Mouse (Mus musculus) heart, adult 11 months (tissue): Measurements from ENCODE around the gene Evc2.

Experiments
- DNase-seq: peaks from one replicate; pipeline ENCODE4 v3.0.0; 2022

Evc2 gene

DNA sequence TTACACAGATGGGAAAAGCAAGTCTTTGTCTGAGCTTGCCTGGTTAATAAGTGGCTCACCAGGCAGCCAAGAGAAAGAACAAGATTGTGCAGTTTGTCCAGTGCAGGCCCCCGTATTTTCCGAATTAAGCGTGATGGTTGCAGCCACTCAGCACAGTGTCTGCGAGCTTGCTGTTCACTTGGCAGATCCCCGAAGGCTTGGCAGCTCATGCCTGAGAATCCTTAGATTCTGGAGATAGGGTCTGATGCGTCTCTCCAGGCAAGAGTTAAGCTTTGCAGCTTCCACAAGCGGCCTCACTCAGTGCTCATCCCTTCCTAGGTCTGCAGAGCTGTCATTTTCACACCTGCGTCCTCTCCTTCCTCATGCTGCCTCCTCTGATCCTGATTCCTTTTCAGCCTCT lies 30.5 kb downstream of the Evc2 start:
- no peak for DNase-seq

DNA sequence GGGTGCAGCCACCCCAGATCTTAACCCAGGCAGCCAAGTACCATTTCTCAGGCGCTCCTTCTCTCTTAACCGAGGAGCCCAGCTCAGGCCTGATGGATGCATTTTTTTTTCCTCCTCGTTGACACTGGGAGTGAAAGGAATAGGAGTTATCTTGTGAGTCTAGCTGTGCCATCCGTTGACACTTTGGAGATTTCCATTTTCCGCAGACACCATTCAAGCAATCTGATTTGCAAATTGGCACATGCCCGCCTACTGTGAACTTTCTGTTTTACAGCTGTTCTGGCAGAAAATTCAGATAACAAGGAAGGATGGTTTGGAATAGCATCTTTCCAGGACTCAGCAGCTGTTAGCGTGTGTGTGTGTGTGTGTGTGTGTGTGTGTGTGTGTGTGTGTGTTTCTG lies 39.1 kb downstream of the Evc2 start:
- DNase-seq, result no peak

DNA sequence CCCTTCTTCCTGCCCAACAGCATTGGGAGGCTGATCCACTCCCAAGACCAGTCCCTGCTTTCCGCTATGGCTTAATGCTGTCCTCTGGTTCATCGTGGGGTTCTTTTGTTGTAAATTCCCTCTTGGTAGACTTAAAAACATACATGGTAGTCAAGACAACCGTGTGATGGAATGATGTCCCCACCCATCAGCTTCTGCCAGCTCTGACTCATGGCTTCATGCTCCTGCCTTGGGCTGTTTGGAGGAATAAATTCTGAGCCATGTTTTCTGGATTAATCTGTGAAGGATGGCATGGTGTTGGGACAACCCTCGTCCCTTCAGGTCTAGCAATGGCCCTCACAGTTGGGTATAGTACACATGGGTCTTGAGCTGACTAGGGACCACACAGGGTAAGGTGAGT lies 42.3 kb downstream of the Evc2 start:
- DNase-seq, result peak; percentile 92

DNA sequence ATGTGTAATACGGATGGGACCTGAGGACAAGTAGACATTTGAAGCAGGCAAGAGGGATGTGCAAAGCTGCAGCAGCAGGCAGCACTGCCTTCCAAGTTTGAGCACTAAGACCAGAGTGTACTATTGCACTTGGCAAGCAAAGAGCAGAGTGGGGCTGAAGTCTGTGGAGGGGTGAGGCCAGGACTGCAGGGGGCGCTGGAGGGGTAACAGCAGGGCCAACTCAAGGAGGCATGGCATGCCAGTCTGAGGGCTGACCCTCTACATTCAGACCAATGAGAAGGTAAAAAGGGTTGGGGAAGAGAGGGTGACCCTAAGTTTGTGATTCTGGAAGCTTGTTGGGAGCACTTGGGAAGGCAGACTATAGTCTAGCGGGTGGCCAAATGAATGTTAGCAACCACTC lies 45.3 kb downstream of the Evc2 start:
- peak; percentile 91 for DNase-seq

DNA sequence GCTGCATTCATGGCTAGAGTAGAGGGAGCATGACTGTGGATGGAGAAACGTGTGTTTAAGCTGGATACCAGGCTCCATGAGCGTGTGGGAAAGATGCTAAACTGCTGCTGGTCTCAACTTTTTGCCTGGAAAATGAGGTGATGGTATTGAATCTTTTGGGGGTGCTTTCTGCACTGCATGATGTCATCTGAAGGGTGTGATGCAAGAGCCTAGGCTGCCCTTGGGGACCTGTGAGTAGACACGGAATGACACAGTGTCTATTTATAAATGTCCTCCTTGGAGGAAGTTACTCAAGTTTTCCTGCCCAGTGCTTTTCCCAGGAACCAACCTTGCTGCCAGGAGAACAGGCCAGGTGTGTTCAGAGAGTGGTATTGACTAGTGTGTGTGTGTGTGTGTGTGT lies 50.3 kb downstream of the Evc2 start:
- DNase-seq, result no peak

DNA sequence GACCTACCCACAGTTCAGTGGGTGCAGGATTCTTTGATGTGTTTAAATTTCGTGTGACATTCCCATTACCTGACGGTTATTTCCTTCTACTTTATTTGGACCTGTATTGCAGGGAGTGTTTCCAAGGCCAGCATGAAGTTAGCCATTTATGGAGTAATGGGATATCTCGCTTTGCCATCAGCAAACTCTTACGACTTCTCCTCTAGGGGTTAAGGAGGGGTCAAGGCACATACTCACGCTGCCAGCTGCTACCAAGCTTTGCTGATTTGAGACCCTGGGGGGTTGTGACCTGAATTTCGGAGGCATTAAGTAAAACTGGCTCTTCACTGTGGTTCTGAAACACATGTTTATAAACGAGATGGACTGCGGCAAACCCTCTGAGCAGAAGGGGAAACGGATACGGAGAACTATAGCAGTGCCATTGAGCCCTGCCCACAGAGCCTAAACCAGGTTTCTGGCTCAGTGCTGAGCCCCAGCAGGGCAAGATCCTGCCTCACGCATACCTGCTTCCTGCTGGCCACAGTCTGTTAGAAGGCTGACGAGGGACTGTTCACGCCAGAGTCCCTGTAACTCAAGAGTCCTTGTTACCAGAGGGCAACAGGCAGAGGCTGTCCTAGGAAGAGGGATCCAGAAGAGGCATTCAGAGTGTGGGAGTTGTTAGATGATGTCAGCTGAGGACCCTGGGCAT lies 51.7 kb downstream of the Evc2 start:
- DNase-seq, result no peak

DNA sequence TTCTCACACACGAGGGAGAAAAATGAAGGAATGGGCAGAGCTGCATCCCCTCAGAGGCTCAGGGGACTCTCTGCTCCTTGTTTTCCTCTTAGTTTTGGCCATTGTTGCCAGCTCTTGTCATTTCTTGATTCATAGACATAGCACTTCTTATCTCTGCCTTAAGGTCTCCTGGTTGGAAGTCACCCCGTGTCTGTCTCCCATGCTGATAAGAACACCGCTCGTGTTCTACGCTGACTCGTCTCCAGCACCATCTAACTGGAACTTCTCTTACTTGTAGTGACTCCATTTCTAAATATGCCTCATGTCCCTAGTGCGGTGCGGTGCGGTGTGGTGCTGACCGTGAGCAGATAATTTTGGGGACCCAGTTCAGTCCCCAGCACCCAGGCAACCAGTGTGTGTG lies 52.6 kb downstream of the Evc2 start:
- DNase-seq, result no peak

DNA sequence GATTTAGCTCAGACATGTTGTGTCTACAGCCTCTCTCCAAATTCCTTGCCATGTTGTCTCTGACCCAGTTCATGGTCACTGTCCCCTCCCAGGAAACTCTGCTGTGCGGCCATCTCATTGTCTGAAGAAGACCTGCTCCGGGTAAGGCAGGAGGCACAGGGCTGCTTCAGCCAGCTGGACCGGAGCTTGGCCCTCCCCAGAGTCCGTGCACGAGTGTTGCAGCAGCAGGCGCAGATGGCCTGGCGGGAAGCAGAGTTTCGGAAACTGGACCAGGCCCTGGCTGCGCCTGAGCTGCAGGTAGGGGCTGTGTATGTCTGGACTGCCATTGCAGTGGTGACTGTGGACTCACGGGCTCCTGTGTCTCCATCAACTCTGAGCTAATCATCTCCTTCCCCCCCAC lies 53.6 kb downstream of the Evc2 start:
- DNase-seq, result no peak

DNA sequence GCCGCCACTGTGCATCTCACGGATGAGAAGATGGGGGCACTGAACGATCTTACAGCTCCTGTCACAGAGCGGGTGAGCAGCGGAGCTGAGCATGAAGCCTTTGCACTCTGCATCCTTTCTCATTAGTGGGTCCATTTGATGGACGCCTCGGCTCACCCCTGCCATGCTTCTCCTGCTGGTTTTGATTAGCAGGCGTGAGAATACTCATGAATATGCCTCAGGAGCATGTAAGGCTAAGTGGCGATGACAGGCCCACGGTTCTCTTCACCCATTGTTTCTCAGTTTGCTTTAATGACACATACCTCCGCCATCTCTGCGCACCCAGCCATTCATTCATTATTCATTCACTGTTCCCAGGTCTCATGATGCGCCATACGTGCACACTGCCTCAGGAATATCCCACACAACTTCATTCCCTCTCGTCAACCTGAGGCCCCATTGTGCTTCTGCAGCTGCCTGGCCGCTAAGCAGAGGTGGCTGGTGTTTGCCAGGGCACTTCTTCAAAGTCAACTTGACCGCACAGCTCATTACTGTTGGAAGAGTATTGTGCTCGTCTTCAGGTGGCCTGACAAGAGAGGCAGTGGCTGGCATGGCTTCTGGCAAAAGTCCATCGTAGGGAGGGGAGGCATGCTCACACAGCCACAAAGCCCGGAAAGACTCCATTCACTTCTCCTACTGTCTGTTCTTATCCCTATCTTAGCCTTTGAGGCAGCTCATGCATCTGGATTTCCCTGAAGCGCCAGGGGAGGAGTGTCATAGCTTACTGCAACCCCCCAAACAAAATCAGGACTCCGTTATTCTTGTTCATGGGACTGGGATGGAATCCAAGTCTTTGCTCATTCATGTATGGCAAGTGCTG lies 57.1 kb downstream of the Evc2 start:
- DNase-seq, result no peak

DNA sequence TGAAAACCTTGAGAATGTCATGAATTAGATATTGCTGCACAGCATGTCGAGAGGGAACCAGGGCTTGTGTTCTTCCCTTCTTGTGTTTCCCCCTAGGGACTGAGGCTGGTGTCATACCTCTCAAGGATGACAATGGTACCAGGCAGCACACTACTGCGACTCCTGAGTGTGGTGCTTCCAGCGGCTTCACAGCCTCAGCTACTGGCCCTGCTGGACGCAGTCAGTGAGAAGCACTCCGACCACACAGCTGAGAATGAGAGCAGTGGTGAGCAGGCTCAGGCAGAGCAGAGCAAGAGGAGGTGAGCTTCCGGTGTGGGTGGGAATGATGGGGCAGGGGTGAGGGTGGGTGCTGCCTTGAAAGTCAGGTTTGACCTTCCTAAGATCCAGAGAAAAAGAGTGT lies 80.7 kb downstream of the Evc2 start:
- peak; percentile 71 for DNase-seq

DNA sequence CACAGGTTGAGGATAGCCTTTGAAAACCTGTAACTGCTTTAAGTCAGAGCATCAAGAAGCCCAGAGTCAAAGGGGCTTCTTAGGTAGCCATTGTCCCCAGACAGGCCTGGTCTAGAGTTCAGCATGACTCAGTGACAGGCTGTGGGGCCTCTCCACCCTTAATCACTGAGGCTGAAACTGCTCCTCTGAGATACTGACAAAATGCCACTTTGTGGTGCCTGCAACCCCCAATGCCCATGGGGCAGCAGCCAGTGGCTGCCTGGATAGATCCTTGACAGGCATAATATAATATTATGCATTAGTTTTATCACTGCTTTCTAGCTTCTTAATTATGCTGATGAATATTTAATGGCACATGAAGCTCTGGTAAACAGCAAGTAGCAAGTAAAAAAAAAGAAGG lies 88.9 kb downstream of the Evc2 start:
- DNase-seq, result no peak

DNA sequence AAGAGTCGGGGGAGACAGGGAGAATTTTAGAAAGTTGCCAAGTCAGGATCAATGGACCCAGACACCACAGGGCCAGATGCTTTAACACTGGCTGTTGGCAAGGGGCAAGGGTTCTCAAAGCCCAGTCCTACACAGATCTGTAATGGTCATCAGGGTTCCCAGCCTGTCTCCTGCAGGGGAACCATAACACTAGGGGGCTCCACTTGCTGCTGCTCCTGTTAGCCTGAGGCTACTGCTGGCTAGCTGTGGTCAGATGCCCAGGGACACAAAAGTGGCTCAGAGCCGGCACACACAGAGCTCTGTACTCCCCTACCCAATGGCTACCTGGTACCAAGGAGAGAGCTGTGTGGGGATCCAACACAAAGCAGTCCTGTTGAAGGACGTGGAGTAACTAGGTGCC lies 97.1 kb downstream of the Evc2 start:
- no peak for DNase-seq

DNA sequence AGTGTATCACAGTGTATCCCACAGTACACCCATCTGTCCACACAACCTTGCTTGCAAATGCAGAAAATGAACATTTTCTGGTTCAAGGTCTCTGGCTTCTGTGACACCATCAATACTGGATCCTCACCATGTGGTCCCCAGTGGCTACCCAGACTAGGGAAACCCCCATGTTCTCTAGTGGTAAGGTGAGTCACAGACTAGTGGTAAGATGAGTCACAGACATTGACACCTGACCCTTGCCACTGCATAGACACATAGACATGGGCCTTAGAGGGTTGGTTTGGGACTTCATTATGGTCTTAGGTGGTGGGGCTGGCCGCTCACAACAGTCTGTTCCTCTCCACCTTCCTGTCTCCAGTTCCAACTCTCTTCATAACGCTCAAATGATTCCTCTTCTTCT lies 104.5 kb downstream of the Evc2 start:
- no peak for DNase-seq

DNA sequence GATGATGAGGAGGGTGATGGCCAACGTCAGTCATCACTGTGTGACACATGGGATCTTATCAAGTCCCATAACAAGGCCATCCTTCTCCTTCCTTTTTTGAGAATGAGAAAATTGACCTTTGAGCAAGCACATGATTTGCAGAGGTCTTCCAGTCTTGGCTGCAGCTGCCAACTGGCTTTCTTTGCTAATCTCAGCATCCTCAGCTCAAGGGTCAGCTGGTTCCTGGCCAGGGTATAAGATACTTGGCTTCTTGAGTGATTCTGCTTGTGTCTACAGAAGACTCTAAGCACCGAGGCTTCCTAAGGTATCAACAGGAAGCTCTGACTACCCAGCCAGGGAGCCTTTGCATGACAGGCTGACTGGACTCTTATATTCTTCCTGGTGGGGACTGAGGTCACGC lies 109.2 kb downstream of the Evc2 start:
- DNase-seq, result no peak

DNA sequence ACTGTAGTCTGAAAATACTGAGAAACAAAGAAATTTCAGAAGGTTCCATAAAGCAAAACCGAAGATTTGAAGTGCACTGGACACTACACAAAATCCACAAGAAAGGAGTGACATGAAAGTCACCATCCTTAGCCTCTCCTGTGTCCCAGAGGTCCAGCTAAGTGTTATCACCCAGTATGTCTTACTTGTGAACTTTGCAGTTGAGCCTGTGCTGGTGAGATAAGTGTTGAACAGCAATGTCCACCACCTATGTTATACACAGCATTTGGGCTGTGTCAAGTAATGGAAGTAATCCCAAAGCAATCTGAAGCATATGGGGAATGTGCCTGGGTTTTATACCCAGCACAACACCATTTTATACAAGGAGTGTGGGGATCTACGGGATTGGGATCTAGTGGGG lies 118.3 kb downstream of the Evc2 start:
- DNase-seq, result no peak

DNA sequence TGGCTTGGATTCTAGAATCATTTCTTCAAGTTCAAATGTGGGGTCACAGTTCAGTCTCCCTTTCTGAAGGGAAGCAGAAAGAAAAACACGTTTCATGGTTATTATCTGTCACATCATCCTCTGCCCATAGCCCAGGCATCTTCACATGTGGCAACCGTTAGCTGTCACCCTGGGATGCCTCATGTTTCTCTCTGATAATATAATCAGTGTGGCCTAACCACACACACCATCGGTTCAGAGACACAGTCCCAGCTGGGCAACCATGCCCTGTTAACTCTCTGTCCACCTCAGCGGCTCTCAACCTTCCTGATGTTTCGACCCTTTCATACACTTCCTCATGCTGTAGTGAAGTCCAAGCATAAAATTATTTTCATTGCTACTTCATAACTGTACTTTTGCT lies 118.9 kb downstream of the Evc2 start:
- DNase-seq, result peak; percentile 64

DNA sequence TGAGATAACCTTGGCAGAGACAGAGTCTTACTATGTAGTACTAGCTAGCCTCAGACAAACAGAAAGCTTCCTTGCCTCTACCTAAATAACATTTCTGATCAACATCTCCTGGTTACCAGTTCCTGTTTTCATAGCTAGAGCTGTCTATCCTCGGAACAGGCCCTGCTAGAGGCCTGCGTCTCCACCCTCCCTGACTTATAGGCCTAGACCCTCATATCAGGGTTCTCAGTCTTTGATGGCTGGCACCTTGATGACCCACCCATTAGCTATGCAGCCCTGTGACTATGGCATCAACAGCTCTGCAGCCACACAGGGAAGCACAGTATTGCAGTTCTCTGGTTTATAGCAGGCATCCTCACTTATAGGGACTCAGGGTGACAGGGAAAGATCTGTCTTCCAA lies 119.5 kb downstream of the Evc2 start:
- peak; percentile 63 for DNase-seq

DNA sequence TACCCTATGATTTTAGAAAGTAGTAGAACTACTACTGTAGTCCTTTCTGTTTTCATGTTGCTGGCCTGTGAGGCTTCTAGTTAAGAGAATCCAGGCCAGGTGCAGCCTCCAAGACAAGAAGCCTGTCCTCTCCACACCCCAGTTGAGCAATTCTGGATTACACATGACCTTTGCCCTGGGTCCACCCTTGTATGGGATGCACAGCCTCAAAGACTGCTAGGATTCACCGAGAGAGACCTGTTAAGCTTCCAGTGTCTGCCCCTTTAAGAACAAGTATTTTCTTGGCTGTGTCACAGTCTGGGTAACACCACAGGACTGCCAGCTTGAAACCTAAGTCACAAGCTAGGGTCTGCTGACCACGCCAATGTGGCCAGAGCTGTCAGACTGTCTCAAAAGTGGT lies 119.9 kb downstream of the Evc2 start:
- DNase-seq, result no peak

DNA sequence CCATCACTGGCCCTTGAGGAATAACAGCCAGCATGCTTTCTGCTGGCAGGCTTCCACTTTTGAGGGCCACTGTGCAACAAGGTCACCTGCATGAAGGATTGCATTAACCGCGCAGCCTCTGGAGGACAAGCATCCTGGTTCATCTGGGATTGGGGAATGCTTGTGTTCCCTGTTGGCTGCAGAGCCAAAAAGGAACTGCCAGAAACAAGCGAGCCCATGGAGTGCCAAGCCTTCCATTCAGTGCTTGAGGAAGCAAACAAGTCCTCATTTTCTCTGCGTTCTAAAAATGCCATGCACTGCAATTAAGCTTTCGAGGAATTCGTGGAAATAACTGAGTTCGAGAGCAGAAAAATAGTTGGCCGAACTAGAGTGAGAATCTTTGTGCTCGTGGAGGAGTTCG lies 127.2 kb downstream of the Evc2 start:
- no peak for DNase-seq

DNA sequence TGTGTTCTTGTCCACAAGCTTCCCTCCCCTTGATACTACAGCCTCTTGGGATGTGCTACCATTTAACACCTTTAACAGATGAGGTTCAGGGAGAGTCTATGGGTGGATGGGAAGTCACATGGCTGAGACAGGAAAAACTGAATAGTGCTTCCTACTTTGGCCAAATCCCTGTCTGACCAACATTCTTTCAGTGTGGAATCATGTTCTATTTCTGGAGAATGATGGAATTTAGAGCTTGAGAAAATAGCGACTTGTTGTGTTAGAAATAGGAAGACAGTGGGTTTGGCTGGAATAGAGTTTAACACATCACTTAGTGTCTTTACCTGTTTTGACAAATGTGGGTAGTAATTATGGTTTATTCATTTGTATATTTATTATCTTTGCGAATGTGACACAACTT lies 129.3 kb downstream of the Evc2 start:
- no peak for DNase-seq

DNA sequence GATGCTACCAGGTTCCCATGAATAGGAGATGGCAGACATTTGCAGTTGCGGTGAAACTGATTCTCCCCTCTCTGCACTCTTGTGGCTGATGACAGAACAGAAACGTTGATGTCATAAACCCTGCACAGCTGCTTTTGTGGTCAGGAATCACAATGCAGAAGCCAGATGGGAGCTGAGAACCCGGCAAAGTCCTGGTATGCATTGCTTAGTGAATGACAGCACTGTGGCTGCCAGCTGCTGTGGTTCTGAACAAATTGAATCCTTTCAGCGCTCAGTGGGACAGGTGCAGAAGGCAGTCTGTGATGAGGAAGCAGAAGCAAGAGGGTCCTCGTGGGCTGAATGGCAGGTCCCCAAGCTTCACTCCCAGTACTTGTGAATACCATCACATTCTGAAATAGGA lies 130.7 kb downstream of the Evc2 start:
- DNase-seq, result no peak

DNA sequence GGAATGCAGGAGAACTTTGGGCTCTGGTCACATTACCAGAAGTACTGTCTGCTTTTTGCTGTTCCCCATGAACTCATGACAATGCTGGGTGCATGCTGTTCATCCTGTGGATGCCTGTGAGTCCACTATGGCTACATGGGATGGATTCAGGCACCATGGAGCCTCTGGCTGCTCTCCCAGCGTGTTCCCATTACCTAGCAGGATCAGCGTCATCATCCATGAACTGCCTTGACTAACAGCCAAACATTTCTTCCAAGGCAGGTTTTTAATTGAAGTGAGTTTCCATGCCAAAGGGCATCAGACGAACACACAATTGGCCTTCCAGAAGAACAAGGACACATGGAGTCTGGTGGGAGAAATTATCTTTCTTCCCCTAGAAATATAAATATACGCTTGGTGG lies 133.3 kb downstream of the Evc2 start:
- DNase-seq, result no peak

DNA sequence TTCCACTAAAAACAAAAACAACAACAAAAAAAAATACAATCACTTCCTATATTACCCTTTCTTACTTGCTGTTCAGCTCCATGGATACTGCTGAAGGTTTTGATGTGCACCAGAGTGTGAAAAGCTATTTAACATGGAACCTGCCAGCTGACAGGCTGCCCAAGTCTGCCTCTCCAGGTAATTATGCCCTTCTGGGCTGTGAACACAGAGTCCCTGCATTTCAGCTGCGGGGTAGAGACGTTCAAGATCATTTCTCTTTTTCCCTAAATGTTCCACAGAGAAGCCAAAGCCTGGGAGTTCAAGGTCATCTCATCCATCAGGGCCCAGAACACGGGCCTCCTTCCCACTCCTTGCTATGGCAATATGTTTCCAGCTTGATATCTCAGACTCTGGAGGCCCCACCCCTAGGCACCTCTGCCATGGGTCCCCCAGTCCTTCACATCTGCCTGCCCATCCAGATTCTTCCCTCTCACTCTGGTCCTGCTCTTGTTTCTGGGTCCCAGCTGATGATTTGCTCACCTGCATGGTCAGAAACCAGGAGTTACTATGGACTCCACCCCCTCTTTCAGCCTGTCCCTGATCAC lies 133.8 kb downstream of the Evc2 start:
- DNase-seq, result no peak
